Mouse (Mus musculus) adrenal gland, postnatal 10 days (tissue): ENCODE results near the gene Grpr. TPM values are rescaled to one million over a fixed set of nuclear protein-coding genes. Genes with fewer than 3 reads are reported as not detected.
A peak's percentile ranks its signal among the peaks of the same experiment; 100 is the strongest.

Source experiments
- DNase-seq: peaks from one replicate; pipeline ENCODE4 v3.0.0; 2021; ENCODE audit warnings: mixed read lengths
- long read RNA-seq, 2 experiments: library from polyadenylated mRNA; stranded (forward); transcript quantifications; one replicate each; pipeline ENCODE4 v2.0.0; 2021
- total RNA-seq, 2 experiments: library from RNA; stranded (reverse); gene quantifications; 2 replicates each; pipeline ENCODE4 v1.2.3; 2021

Gene Grpr
- 1 to 10 TPM; 3.4 to 3.5 TPM for total RNA-seq
- long read RNA-seq, experiment 1, partial matches to known transcripts = 0 of 1 reads
- long read RNA-seq, experiment 1, other reads (novel, unspliced or antisense) = 0 of 1 reads
- long read RNA-seq, experiment 2 = 0 reads

GRCm38 (mm10) chrX:163549666-163550065 lies at the start of gene Grpr:
Gene Grpr (minus strand): TSS chrX:163549677.
- peak; percentile 72 for DNase-seq

- peak; percentile 8 for DNase-seq
Observed at GRCm38 (mm10) chrX:163560521-163560920, 11.0 kb upstream of the Grpr start.

DNA sequence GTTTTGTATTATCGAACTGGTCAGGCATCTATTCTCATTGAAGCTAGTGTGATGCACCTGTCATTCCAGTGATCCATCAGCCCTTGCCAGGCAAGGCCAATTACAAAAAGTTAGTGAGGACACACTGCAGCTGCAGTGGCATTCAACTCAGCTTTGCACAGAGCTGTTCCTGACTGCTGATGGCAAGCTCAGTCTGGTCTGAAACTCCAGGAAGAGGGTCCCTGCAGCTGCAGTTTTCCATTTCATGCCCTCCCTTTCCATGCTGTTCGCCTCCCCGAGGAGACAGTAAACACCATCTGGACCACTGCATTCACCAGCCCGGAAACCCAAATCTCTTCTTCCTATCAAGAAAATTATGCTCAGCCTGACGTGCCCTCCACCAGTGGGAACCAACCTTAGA lies 2.4 kb downstream of the Grpr start:
- DNase-seq = no peak

DNA sequence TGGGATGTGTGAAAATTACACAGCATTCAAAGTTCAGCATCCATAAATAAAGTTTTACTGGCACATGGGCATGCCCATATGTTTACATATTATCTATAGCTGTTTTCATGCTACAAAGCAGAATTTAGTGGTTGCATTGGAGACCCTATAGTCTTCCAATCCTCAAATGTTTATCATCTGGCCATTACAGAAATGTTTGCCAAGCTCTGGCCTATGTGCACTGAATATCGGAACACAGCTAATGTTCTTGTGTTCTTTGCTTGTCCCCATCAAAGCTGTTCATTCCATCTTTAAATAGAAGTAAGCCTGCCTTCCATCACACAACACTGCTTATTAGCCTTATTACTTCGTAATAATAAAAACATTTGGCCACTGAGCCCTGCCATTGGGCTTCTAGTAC lies 16.6 kb downstream of the Grpr start:
- no peak for DNase-seq

DNA sequence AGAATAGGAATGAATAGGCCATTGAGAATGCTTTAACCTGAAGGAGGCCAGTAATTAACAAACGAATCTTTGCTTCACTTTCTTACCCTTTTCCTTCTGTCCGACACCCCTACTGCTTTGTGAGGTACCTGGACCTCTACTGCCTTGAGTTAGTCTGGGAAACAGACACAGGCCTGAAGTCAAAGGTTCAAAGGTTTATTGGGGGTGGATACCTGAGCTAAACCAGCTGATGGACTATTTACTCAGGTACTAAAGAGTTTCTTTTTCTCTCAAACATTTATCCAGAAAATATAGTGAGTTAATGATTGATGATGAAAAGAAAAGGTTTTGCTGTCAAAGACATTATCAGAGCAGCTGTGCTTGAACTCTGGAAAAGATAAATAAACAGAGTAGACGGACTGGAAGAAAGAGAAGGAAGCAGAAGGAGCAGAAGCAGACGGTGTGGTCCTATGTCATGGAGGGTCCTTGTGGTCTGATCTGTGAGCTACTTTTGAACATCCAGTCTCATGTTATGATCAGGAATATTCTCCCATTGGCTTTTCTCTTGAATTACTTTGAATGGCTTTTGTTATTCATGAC lies 30.4 kb downstream of the Grpr start:
- no peak for DNase-seq

DNA sequence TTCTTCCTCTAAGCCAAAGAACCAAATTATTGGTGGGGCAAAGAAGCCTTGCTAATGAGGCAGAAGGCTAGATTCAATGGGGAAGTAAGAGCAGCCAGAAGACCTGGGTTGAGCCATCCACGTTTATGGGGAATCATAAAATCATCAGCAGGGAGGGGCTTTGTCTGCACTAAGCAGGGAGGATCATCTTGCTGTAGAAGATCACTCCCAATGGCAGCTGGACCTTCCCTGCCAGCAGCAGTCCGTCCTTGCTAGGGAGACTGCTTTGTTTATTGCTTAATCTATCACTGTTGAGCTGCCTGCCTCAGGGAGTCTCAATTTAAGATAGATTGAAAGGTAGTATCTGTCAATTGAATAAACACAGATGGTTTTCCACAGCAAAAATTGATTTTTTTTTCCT lies 37.7 kb downstream of the Grpr start:
- no peak for DNase-seq

- DNase-seq = no peak
Observed at GRCm38 (mm10) chrX:163502088-163502487, 47.4 kb downstream of the Grpr start.

Other genes with a start within 250 kb of the Grpr start
- 1 to 10 TPM in 1 of 2 experiments, under 1 TPM in 1; 0.66 to 1.5 TPM for gene Rnf138rt1, start 211.7 kb upstream of the Grpr start, total RNA-seq